In genomic region chr4:89360349-89360748, GRCm38 (mm10) we compare ENCODE assay signal across 11 mouse cellular contexts. TPM values are rescaled to one million over a fixed set of nuclear protein-coding genes. Genes with fewer than 3 reads are reported as not detected.
A peak's percentile ranks its signal among the peaks of the same experiment; 100 is the strongest.
DNase-seq lines count a peak whose midpoint lies in the region; ATAC-seq lines count a peak whose summit lies in the region.
"Had no signal": no experiment of that assay in that cellular context is flagged by ENCODE, and none has a peak within 500 bp of the region (broad histone marks: within the 10 kb centered on the region; RNA-seq: fewer than 3 reads in every experiment).

No protein-coding gene starts in this region.

- no peak overlapping the region for H3K9ac ChIP-seq in lung, embryonic 16.5 days (ENCODE audit: low read length)
- H3K9ac ChIP-seq: hindbrain, embryonic 12.5 days; liver, embryonic 12.5 days had no signal

- H3K4me3 ChIP-seq in lung, embryonic 16.5 days (ENCODE audit: low read length) = no peak overlapping the region
- H3K4me3 ChIP-seq: hindbrain, embryonic 12.5 days; liver, embryonic 12.5 days had no signal

- peak overlapping the region; percentile 62 for H3K27ac ChIP-seq in lung, embryonic 16.5 days (ENCODE audit: low read length)
- H3K27ac ChIP-seq: hindbrain, embryonic 12.5 days; liver, embryonic 12.5 days had no signal

- H3K9me3 ChIP-seq in lung, embryonic 16.5 days (ENCODE audit: control insufficient read depth, low read length) = no peaks in the 10 kb centered on the region
- H3K9me3 ChIP-seq: hindbrain, embryonic 12.5 days; liver, embryonic 12.5 days had no signal

- WGBS in lung, embryonic 16.5 days = 38% methylated on average over 3 of the region's 3 CpGs

- peaks cover 4% of the 10 kb centered on the region; the same call in 1 of the 2 replicates for H3K4me1 ChIP-seq in lung, embryonic 16.5 days (replicated peaks; ENCODE audit: control insufficient read depth, insufficient read depth, low read length)
- H3K4me1 ChIP-seq: hindbrain, embryonic 12.5 days; liver, embryonic 12.5 days had no signal

- H3K4me2 ChIP-seq in lung, embryonic 16.5 days (ENCODE audit: low read depth, low read length) = no peak overlapping the region
- H3K4me2 ChIP-seq: hindbrain, embryonic 12.5 days; liver, embryonic 12.5 days had no signal

- ATAC-seq in lung, embryonic 16.5 days (ENCODE audit: low read depth) = peak; percentile 97
- ATAC-seq: liver, embryonic 12.5 days had no signal

- no peaks in the 10 kb centered on the region for H3K27me3 ChIP-seq in lung, embryonic 16.5 days (ENCODE audit: control insufficient read depth, insufficient read depth, low read depth, low read length)
- H3K27me3 ChIP-seq: hindbrain, embryonic 12.5 days had no signal

- H3K36me3 ChIP-seq in lung, embryonic 16.5 days (ENCODE audit: control insufficient read depth, insufficient read depth, low read length) = no peaks in the 10 kb centered on the region
- H3K36me3 ChIP-seq: hindbrain, embryonic 12.5 days; liver, embryonic 12.5 days had no signal

- DNase-seq in adrenal gland, adult (ENCODE audit: inconsistent age in 2 of 2, low spot score in 1 of 2) = peak; percentile 56 to 75
- DNase-seq in adrenal gland, adult 18-20 months (ENCODE audit: low spot score in 2 of 2) = no peak
- DNase-seq in urinary bladder, postnatal 14 days (ENCODE audit: low spot score) = peak; percentile 82
- no peak for DNase-seq in urinary bladder, postnatal 10 days (ENCODE audit: low spot score)
- no peak for DNase-seq in spleen, postnatal 14 days (ENCODE audit: low spot score in 2 of 2)
- no peak for DNase-seq in thymus, postnatal 10 days (ENCODE audit: low spot score in 2 of 2)
- DNase-seq in frontal cortex, postnatal 14 days (ENCODE audit: low spot score in 2 of 2) = no peak
- DNase-seq: cerebellum, adult 9-11 months had no signal

RNA-seq across cellular contexts. Expression of gene Cdkn2b, which starts 49.5 kb away (rescaled TPM):
- 10 to 100 TPM; 11.3 to 12.8 TPM for total RNA-seq in adrenal gland, adult 18-20 months (2021)
- polyA plus RNA-seq in lung, embryonic 16.5 days (2015; fragmentation: Nextera tagmentation; extraction: Ambion mirVana) = 6.7 and 9.5 TPM in 2 replicates

Comparison
In these comparisons a context has a peak if more than half of its experiments do, and no peak if none do; other contexts are left out.
1. DNase-seq: peak in adrenal gland, adult (2 of 2) and urinary bladder, postnatal 14 days (single experiment); none in adrenal gland, adult 18-20 months (0 of 2), urinary bladder, postnatal 10 days (single experiment), spleen, postnatal 14 days (0 of 2), thymus, postnatal 10 days (0 of 2) and frontal cortex, postnatal 14 days (0 of 2).